Mouse (Mus musculus) MEL (cell line): ENCODE measurements around the gene Art3.

Source experiments
- CTCF ChIP-seq, 3 experiments: IDR thresholded peaks in 2 of 3; conservative IDR thresholded peaks in 1 of 3; 2 replicates each; pipeline ENCODE4 v1.5.1; 2011 to 2012; ENCODE audit warnings: low read length in 3 of 3, low read depth in 2 of 3, mild to moderate bottlenecking in 2 of 3, improper control_type of control experiment in 1 of 3, inconsistent platforms in 1 of 3, mixed read lengths in 1 of 3, moderate library complexity in 1 of 3; ENCODE audit not compliant: control insufficient read depth in 1 of 3, insufficient read depth in 1 of 3, poor library complexity in 1 of 3, severe bottlenecking in 1 of 3
- E2F4 ChIP-seq: IDR thresholded peaks from 2 replicates; pipeline ENCODE4 v1.6.1; 2011; ENCODE audit warnings: low read depth, low read length, improper control_type of control experiment, borderline replicate concordance
- EP300 ChIP-seq, 2 experiments: IDR thresholded peaks; 2 replicates each; pipeline ENCODE4 v1.6.1; 2011; ENCODE audit warnings: improper control_type of control experiment in 2 of 2, low read length in 2 of 2, low read depth in 1 of 2, mild to moderate bottlenecking in 1 of 2
- ETS1 ChIP-seq: IDR thresholded peaks from 2 replicates; pipeline ENCODE4 v1.6.1; 2012; ENCODE audit warnings: low read depth, mild to moderate bottlenecking, inconsistent platforms, low read length, improper control_type of control experiment, moderate library complexity
- MAFK ChIP-seq: IDR thresholded peaks from 2 replicates; pipeline ENCODE4 v1.6.1; 2011; ENCODE audit warnings: low read depth, mild to moderate bottlenecking, low read length, improper control_type of control experiment, borderline replicate concordance
- MAX ChIP-seq: IDR thresholded peaks from 2 replicates; pipeline ENCODE4 v1.6.1; 2011; ENCODE audit warnings: low read length, improper control_type of control experiment
- POLR2A ChIP-seq, 2 experiments: IDR thresholded peaks; 2 replicates each; pipeline ENCODE4 v1.6.1; 2011 to 2012; ENCODE audit warnings: low read length in 2 of 2, mild to moderate bottlenecking in 2 of 2, control low read depth in 1 of 2, improper control_type of control experiment in 1 of 2, low read depth in 1 of 2, moderate library complexity in 1 of 2; ENCODE audit not compliant: control insufficient read depth in 1 of 2, insufficient read depth in 1 of 2, poor library complexity in 1 of 2
- TAL1 ChIP-seq: IDR thresholded peaks from 2 replicates; pipeline ENCODE4 v1.6.1; 2012; ENCODE audit warnings: mild to moderate bottlenecking, inconsistent platforms, low read length, moderate library complexity, mixed read lengths
- UBTF ChIP-seq: IDR thresholded peaks from 2 replicates; pipeline ENCODE4 v1.6.1; 2012; ENCODE audit warnings: low read depth, mild to moderate bottlenecking, inconsistent platforms, low read length, improper control_type of control experiment, moderate library complexity, borderline replicate concordance; ENCODE audit not compliant: insufficient read depth
- ZNF384 ChIP-seq: IDR thresholded peaks from 2 replicates; pipeline ENCODE4 v1.6.1; 2012; ENCODE audit warnings: low read depth, mild to moderate bottlenecking, inconsistent platforms, low read length, improper control_type of control experiment

DNA sequence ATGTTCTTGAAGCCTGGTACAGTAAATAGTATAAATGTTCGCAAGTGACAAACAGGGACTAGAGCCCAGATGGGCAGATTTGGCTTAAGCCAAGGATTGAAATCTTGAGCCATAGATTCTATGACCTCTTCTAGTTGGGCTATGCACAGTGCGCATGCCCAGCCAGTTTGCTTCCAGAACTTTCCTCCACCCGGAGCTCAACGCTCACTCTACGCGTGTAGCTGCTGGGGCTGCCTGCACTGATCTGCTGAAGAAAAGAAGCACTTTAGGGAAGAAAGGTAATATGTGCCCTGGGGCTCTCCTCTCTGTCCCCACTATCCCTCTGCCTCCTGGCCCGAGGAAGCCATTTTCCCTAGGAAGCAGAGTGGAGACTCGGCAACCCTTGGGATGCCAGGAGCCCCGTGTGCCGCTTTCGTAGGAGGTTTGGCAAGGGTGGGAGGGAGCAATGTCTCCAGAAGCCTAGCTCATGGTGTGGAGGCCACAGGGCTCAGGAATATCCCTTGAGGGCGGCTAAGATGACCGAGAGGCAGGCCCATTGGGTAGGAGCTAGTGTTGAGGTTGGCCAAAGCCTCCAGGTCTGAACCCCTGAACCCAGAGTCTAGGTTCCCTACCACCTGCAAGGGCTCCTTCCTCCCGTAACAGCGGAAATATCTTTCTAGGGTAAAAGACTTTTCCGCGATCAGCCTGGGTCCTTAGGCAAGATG is at the start of gene Art3:
- TF ChIP-seq ZNF384 = no peak
- TF ChIP-seq EP300 (IDR thresholded peaks at IDR 0.05; ENCODE audit: low read depth in 1 of 2, low read length in 2 of 2) = no peak
- no peak for TF ChIP-seq POLR2A (IDR thresholded peaks at IDR 0.05; ENCODE audit: control insufficient read depth in 1 of 2, insufficient read depth in 1 of 2, low read depth in 1 of 2, low read length in 2 of 2, poor library complexity in 1 of 2)
- no peak for TF ChIP-seq TAL1
- TF ChIP-seq E2F4 = no peak
- TF ChIP-seq ETS1 = no peak
- TF ChIP-seq MAX = no peak
- TF ChIP-seq UBTF = no peak
- TF ChIP-seq CTCF (IDR thresholded peaks at IDR 0.05 in 2 of 3, conservative IDR thresholded peaks at IDR 0.05 in 1 of 3; ENCODE audit: control insufficient read depth in 1 of 3, insufficient read depth in 1 of 3, low read depth in 2 of 3, low read length in 3 of 3, poor library complexity in 1 of 3, severe bottlenecking in 1 of 3) = no peak
- no peak for TF ChIP-seq MAFK
